Mouse (Mus musculus): ENCODE results near the gene Med20. TPM values are rescaled to one million over a fixed set of nuclear protein-coding genes. Genes with fewer than 3 reads are reported as not detected.

The Med20 gene
- total and polyA plus RNA-seq, 2 experiments from 2014 or later, result 30.2 to 37.0 TPM

DNA sequence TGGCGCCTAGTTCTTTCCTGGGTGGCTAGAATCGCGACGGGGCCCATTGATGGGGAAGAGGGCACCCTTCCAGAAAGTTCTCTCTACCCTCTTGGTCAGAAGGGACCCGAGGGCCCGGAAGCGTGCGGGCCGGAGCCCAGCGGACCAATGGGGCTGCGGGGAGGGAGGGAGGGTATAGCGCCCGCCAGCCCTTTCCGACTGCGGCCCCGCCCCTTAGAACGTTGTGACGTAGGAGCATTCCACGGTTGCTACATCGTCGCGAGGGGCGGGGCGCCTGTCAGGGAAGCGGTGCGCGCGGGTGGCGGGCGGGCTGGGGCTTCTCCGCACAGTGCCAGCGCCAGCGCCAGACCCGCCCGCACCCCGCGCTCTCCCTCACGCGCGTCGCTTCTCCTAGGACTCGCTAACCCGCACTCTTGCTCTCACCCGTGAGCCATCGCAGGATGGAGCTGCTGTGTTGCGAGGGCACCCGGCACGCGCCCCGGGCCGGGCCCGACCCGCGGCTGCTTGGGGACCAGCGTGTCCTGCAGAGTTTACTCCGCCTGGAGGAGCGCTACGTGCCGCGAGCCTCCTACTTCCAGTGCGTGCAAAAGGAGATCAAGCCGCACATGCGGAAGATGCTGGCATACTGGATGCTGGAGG is 18.0 kb upstream of the Med20 start:
- Histone ChIP-seq H3K9ac (peak overlapping the region; percentile 56), H3K4me1 (ENCODE audit: insufficient read depth) (no peaks in the 10 kb centered on the region; the same call in 1 of the 2 replicates), H3K4me3 (ENCODE audit: low read depth, low read length) (peak overlapping the region; percentile 61), H3K4me2 (ENCODE audit: low read depth) (peak overlapping the region; percentile 98), H3K27ac (ENCODE audit: low read depth, low read length) (peak overlapping the region; percentile 69), H3K27me3 (ENCODE audit: insufficient read depth, low read length) (no peaks in the 10 kb centered on the region), H3K9me3 (ENCODE audit: low read length) (no peaks in the 10 kb centered on the region), H3K36me3 (ENCODE audit: insufficient read depth) (no peaks in the 10 kb centered on the region)
- ATAC-seq, result peak; percentile 94
- TF ChIP-seq CTCF (IDR thresholded peaks at IDR 0.05; ENCODE audit: low read depth), result 0 out of 2 replicates have a peak, but pooled peaks have one; percentile 4
- 2% methylated on average over 63 of the region's 63 CpGs for WGBS
- peak; percentile 93 for DNase-seq

DNA sequence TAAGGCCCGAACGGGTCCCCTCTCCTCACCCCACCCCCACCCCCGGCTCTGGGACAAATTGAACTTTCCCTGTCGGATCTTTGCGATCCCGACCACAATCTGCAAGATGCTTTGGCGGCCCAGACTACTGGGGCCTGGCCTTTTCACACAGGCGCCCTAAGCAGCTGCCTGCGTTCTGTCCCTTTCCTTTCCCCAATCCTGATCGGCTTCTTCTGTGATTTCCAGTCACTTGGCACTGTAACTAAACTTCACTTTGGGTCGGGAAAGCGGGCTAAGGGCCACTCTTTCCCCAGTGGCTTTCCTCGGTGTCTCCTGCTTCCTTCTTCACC is 17.6 kb upstream of the Med20 start:
- no peaks in the 10 kb centered on the region; the same call in 1 of the 2 replicates for H3K4me1 ChIP-seq (ENCODE audit: insufficient read depth)
- peak overlapping the region; percentile 69 for H3K27ac ChIP-seq (ENCODE audit: low read depth, low read length)
- DNase-seq, result no peak
- H3K4me3 ChIP-seq (ENCODE audit: low read depth, low read length), result peak overlapping the region; percentile 61
- H3K9ac ChIP-seq, result peak overlapping the region; percentile 56
- no peaks in the 10 kb centered on the region; the same call in 1 of the 2 replicates for H3K36me3 ChIP-seq (ENCODE audit: insufficient read depth)
- H3K27me3 ChIP-seq (ENCODE audit: insufficient read depth, low read length), result no peaks in the 10 kb centered on the region
- ATAC-seq, result no peak
- no peak for TF ChIP-seq CTCF (IDR thresholded peaks at IDR 0.05; ENCODE audit: low read depth)
- WGBS, result 0% methylated on average over 13 of the region's 13 CpGs
- peak overlapping the region; percentile 98 for H3K4me2 ChIP-seq (ENCODE audit: low read depth)
- H3K9me3 ChIP-seq (ENCODE audit: low read length), result no peaks in the 10 kb centered on the region

DNA sequence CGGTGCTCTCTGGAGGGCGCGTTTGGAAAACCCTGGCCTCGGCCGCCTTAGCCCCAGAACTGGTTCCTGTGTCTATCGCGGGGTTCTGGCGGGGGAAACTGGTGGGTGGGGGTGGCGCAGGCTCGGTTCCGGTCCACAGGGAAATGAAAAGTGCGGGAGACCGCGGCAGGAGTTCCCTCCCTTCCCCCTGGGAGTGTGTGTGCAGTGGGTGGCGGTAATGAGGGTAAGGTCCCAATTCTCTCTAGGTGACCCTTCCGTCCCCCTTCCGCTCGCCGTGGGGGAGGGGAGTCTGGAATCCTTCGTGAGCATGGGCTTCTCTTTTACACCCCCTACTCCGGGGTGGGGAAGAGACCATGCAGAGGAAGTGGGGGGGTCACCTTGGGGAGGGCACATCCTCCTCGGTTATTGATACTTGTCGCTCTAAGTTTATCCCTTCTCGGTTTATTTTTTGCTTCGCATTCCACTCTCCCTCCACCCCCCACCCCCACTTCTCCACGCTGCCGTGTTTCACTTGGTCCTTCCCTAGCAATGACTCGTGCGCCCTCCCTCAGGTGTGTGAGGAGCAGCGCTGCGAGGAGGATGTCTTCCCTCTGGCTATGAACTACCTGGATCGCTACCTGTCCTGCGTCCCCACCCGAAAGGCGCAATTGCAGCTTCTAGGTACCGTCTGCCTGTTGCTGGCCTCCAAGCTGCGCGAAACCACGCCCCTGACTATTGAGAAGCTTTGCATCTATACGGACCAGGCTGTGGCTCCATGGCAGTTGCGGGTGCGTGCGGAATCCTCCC is 17.0 kb upstream of the Med20 start:
- DNase-seq (peak; percentile 33), ATAC-seq (0 out of 2 replicates have a peak, but pooled peaks have one; percentile 3)
- peak overlapping the region; percentile 69 for H3K27ac ChIP-seq (ENCODE audit: low read depth, low read length)
- TF ChIP-seq CTCF (IDR thresholded peaks at IDR 0.05; ENCODE audit: low read depth), result no peak
- H3K9ac ChIP-seq, result peak overlapping the region; percentile 56
- peak overlapping the region; percentile 98 for H3K4me2 ChIP-seq (ENCODE audit: low read depth)
- no peaks in the 10 kb centered on the region; the same call in 1 of the 2 replicates for H3K4me1 ChIP-seq (ENCODE audit: insufficient read depth)
- no peaks in the 10 kb centered on the region for H3K9me3 ChIP-seq (ENCODE audit: low read length)
- H3K27me3 ChIP-seq (ENCODE audit: insufficient read depth, low read length), result no peaks in the 10 kb centered on the region
- under 1% methylated on average over 43 of the region's 43 CpGs for WGBS
- H3K4me3 ChIP-seq (ENCODE audit: low read depth, low read length), result peak overlapping the region; percentile 61
- peaks cover 5% of the 10 kb centered on the region for H3K36me3 ChIP-seq (ENCODE audit: insufficient read depth)

DNA sequence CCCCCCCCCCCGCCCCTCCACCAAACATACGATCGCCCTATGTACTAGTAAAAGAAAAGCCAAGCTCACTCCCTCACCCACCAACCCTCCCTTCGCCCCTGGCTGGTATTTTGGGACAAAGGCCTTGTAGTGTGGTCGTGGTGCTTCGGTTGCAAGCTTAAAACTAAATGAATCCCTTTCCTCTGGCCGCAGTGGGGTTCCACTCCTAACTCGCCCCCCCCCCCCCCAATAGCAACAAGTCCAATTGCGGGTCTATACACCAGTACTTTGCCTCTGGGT is 16.5 kb upstream of the Med20 start:
- no peak for TF ChIP-seq CTCF (IDR thresholded peaks at IDR 0.05; ENCODE audit: low read depth)
- ATAC-seq, result no peak
- Histone ChIP-seq H3K27me3 (ENCODE audit: insufficient read depth, low read length) (no peaks in the 10 kb centered on the region), H3K9me3 (ENCODE audit: low read length) (no peaks in the 10 kb centered on the region), H3K4me1 (ENCODE audit: insufficient read depth) (no peaks in the 10 kb centered on the region; the same call in 1 of the 2 replicates), H3K4me3 (ENCODE audit: low read depth, low read length) (peak overlapping the region; percentile 61), H3K9ac (peak overlapping the region; percentile 25), H3K27ac (ENCODE audit: low read depth, low read length) (peak overlapping the region; percentile 4; the same call in 1 of the 2 replicates), H3K36me3 (ENCODE audit: insufficient read depth) (peaks cover 10% of the 10 kb centered on the region), H3K4me2 (ENCODE audit: low read depth) (peak overlapping the region; percentile 98)
- no peak for DNase-seq
- WGBS, result 2% methylated on average over 8 of the region's 9 CpGs

DNA sequence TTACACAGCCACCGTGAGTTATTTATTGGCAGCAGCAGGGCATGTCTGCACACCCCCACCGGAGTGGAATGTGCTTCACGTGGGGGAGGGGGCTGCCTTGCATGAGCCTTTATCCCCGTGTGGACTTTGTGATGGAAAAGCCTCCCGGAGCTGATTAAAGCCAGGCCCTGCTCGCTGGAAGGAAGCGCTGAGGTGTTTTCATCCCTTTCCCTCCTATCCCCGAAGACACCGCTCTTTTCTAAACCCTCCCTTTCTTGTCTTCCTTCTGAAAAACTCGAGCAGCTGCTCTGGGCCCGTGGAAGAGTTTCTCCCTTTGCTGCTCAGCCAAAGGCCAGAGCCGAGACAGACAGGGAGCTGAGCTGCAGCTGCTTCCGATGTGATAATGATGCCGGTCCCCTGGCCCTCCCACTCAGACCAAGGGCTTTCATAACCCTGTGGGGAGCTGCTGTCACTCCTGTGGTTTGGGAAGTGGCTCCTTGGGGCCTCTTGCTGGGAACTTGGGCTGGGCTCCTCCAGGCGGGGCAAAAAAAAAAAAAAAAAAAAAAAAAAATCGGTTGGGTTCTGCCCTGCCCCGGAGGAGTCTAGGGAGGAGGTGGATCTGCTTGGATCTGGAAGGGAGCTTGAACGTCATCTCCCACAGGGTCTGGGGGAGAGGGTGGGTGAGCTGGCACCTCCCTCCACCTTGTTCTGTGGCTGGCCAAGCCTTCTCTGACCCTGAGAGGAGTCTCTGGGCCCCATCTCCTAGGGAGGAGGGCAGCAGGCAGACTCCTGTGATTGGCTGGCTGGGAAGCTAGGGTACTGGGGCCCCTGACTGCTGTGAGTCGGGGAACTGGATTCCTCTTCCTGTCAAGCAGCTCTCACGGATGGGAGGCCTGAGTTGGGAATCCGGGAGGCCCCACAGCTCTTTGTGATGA is 15.9 kb upstream of the Med20 start:
- H3K9me3 ChIP-seq (ENCODE audit: low read length), result no peaks in the 10 kb centered on the region
- H3K27ac ChIP-seq (ENCODE audit: low read depth, low read length), result peak overlapping the region; percentile 4
- WGBS, result 4% methylated on average over 21 of the region's 21 CpGs
- peak overlapping the region; percentile 25 for H3K9ac ChIP-seq
- peak overlapping the region; percentile 98 for H3K4me2 ChIP-seq (ENCODE audit: low read depth)
- no peaks in the 10 kb centered on the region; the same call in 1 of the 2 replicates for H3K4me1 ChIP-seq (ENCODE audit: insufficient read depth)
- H3K27me3 ChIP-seq (ENCODE audit: insufficient read depth, low read length), result no peaks in the 10 kb centered on the region
- 0 out of 2 replicates have a peak, but pooled peaks have one; percentile 0 for ATAC-seq
- H3K4me3 ChIP-seq (ENCODE audit: low read depth, low read length), result peak overlapping the region; percentile 61
- no peak for TF ChIP-seq CTCF (IDR thresholded peaks at IDR 0.05; ENCODE audit: low read depth)
- H3K36me3 ChIP-seq (ENCODE audit: insufficient read depth), result peaks cover 14% of the 10 kb centered on the region
- DNase-seq, result peak; percentile 29

DNA sequence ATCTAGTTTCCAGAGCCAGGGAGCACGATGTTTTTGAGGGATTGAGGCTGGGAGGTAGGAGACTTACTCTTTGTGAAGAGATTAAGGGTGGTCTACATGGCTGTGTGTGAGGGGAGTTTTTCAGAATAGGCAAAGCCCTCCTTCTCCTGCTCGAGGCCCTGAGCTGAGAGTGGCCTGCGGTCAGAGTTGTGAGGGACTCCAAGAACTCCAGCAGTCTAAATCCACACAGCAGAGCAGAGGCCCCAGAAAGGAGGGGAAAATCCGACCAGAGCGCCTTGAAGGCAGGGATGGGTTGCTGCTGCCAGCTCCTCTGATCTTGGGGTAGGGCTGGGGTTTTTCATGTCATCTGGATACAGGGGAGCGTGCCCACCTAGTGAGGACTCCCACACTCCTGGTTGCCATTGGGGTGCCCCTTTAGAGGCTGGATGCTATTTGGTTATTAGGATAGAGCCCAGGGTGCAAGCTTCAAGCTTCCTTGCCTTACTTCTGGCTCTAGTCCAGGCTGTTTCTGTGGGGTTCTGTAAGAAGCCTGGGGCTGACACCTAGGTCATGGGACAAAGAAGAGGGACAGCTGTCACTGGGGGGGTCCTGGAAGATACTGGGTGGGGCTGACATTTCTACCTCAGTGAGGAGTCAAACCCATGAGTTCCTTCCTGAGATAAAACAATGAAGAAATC is 15.1 kb upstream of the Med20 start:
- no peak for DNase-seq
- peak overlapping the region; percentile 40; the same call in 1 of the 2 replicates for H3K27ac ChIP-seq (ENCODE audit: low read depth, low read length)
- H3K4me3 ChIP-seq (ENCODE audit: low read depth, low read length), result 0 out of 2 replicates have a peak overlapping the region, but pooled peaks have one; percentile 61
- H3K4me1 ChIP-seq (ENCODE audit: insufficient read depth), result no peaks in the 10 kb centered on the region; the same call in 1 of the 2 replicates
- no peak overlapping the region for H3K9ac ChIP-seq
- H3K4me2 ChIP-seq (ENCODE audit: low read depth), result peak overlapping the region; percentile 98; the same call in 1 of the 2 replicates
- 30% methylated on average over 6 of the region's 6 CpGs for WGBS
- H3K9me3 ChIP-seq (ENCODE audit: low read length), result no peaks in the 10 kb centered on the region
- ATAC-seq, result no peak
- no peak for TF ChIP-seq CTCF (IDR thresholded peaks at IDR 0.05; ENCODE audit: low read depth)
- no peaks in the 10 kb centered on the region for H3K27me3 ChIP-seq (ENCODE audit: insufficient read depth, low read length)
- peaks cover 21% of the 10 kb centered on the region for H3K36me3 ChIP-seq (ENCODE audit: insufficient read depth)

Measured in forebrain, postnatal 0 days (tissue).